Mouse (Mus musculus): Measurements from ENCODE around the gene Hoxa4. TPM values are rescaled to one million over a fixed set of nuclear protein-coding genes. Genes with fewer than 3 reads are reported as not detected.

Hoxa4 gene
- polyA plus RNA-seq, 1 experiment from 2014 or later: 5.7 TPM

GRCm38 (mm10) chr6:52189909-52190308 lies 1.6 kb downstream of the Hoxa4 start:
- Histone ChIP-seq H3K9me3 (no peaks in the 10 kb centered on the region), H3K27ac (replicated peaks) (peak overlapping the region; percentile 100), H3K9ac (peak overlapping the region; percentile 96), H3K4me3 (peak overlapping the region; percentile 65), H3K27me3 (no peaks in the 10 kb centered on the region), H3K4me1 (replicated peaks) (peaks cover 96% of the 10 kb centered on the region), H3K36me3 (peaks cover 17% of the 10 kb centered on the region), H3K4me2 (peak overlapping the region; percentile 97)
- 11% methylated on average over 8 of the region's 8 CpGs for WGBS
- ATAC-seq (ENCODE audit: low read depth): no peak

- no peak for ATAC-seq (ENCODE audit: low read depth)
- peak overlapping the region; percentile 65; the same call in 1 of the 2 replicates for H3K4me3 ChIP-seq
- WGBS: 18% methylated on average over 5 of the region's 5 CpGs
- H3K4me1 ChIP-seq (replicated peaks): peaks cover 96% of the 10 kb centered on the region
- peak overlapping the region; percentile 97 for H3K4me2 ChIP-seq
- H3K36me3 ChIP-seq: peaks cover 17% of the 10 kb centered on the region
- H3K27me3 ChIP-seq: no peaks in the 10 kb centered on the region
- peak overlapping the region; percentile 100 for H3K27ac ChIP-seq (replicated peaks)
- H3K9me3 ChIP-seq: no peaks in the 10 kb centered on the region
- H3K9ac ChIP-seq: peak overlapping the region; percentile 96; the same call in 1 of the 2 replicates
Measured at GRCm38 (mm10) chr6:52189172-52189591, 2.4 kb downstream of the Hoxa4 start.

GRCm38 (mm10) chr6:52186500-52186899 lies 5.1 kb downstream of the Hoxa4 start:
- H3K36me3 ChIP-seq: peaks cover 21% of the 10 kb centered on the region
- H3K9ac ChIP-seq: no peak overlapping the region
- H3K4me2 ChIP-seq: peak overlapping the region; percentile 97; the same call in 1 of the 2 replicates
- no peak overlapping the region for H3K4me3 ChIP-seq
- peak overlapping the region; percentile 65 for H3K27ac ChIP-seq (replicated peaks)
- ATAC-seq (ENCODE audit: low read depth): no peak
- 38% methylated on average over 1 of the region's 1 CpGs for WGBS
- no peaks in the 10 kb centered on the region for H3K9me3 ChIP-seq
- H3K4me1 ChIP-seq (replicated peaks): peaks cover 99% of the 10 kb centered on the region
- no peaks in the 10 kb centered on the region for H3K27me3 ChIP-seq

GRCm38 (mm10) chr6:52185834-52186233 lies 5.7 kb downstream of the Hoxa4 start:
- Histone ChIP-seq H3K9ac (no peak overlapping the region; the same call in 1 of the 2 replicates), H3K4me1 (replicated peaks) (peaks cover 100% of the 10 kb centered on the region), H3K27ac (replicated peaks) (peak overlapping the region; percentile 82; the same call in 1 of the 2 replicates), H3K36me3 (peaks cover 21% of the 10 kb centered on the region), H3K27me3 (no peaks in the 10 kb centered on the region), H3K4me2 (peak overlapping the region; percentile 48), H3K4me3 (no peak overlapping the region), H3K9me3 (no peaks in the 10 kb centered on the region)
- no peak for ATAC-seq (ENCODE audit: low read depth)
- 10% methylated on average over 3 of the region's 3 CpGs for WGBS

GRCm38 (mm10) chr6:52185222-52185621 lies 6.3 kb downstream of the Hoxa4 start:
- H3K9me3 ChIP-seq: no peaks in the 10 kb centered on the region
- no peaks in the 10 kb centered on the region for H3K27me3 ChIP-seq
- whole genome bisulfite sequencing: under 1% methylated on average over 19 of the region's 19 CpGs
- peak overlapping the region; percentile 48 for H3K4me2 ChIP-seq
- peak overlapping the region; percentile 82 for H3K27ac ChIP-seq (replicated peaks)
- no peak for ATAC-seq (ENCODE audit: low read depth)
- peak overlapping the region; percentile 18 for H3K4me3 ChIP-seq
- peaks cover 20% of the 10 kb centered on the region for H3K36me3 ChIP-seq
- H3K4me1 ChIP-seq (replicated peaks): peaks cover 100% of the 10 kb centered on the region
- peak overlapping the region; percentile 60 for H3K9ac ChIP-seq

GRCm38 (mm10) chr6:52184668-52185067 lies 6.9 kb downstream of the Hoxa4 start:
- 10% methylated on average over 6 of the region's 6 CpGs for WGBS
- Histone ChIP-seq H3K9me3 (no peaks in the 10 kb centered on the region), H3K27me3 (no peaks in the 10 kb centered on the region), H3K36me3 (peaks cover 14% of the 10 kb centered on the region), H3K4me3 (peak overlapping the region; percentile 18; the same call in 1 of the 2 replicates), H3K27ac (replicated peaks) (peak overlapping the region; percentile 82), H3K4me2 (peak overlapping the region; percentile 48), H3K4me1 (replicated peaks) (peaks cover 100% of the 10 kb centered on the region), H3K9ac (peak overlapping the region; percentile 60)
- no peak for ATAC-seq (ENCODE audit: low read depth)

GRCm38 (mm10) chr6:52183311-52184080 lies 8.1 kb downstream of the Hoxa4 start:
- Histone ChIP-seq H3K27ac (replicated peaks) (peak overlapping the region; percentile 82), H3K9ac (peak overlapping the region; percentile 60), H3K4me2 (peak overlapping the region; percentile 48), H3K27me3 (no peaks in the 10 kb centered on the region), H3K4me1 (replicated peaks) (peaks cover 100% of the 10 kb centered on the region), H3K9me3 (no peaks in the 10 kb centered on the region), H3K36me3 (peaks cover 8% of the 10 kb centered on the region), H3K4me3 (no peak overlapping the region)
- ATAC-seq (ENCODE audit: low read depth): no peak
- 13% methylated on average over 10 of the region's 10 CpGs for WGBS

- no peak for ATAC-seq (ENCODE audit: low read depth)
- peak overlapping the region; percentile 48 for H3K4me2 ChIP-seq
- H3K9ac ChIP-seq: 0 out of 2 replicates have a peak overlapping the region, but pooled peaks have one; percentile 60
- peaks cover 100% of the 10 kb centered on the region for H3K4me1 ChIP-seq (replicated peaks)
- H3K27ac ChIP-seq (replicated peaks): peak overlapping the region; percentile 82
- H3K27me3 ChIP-seq: no peaks in the 10 kb centered on the region
- no peak overlapping the region for H3K4me3 ChIP-seq
- H3K9me3 ChIP-seq: no peaks in the 10 kb centered on the region
- H3K36me3 ChIP-seq: peaks cover 8% of the 10 kb centered on the region
- WGBS: 14% methylated on average over 1 of the region's 1 CpGs
Measured at GRCm38 (mm10) chr6:52182793-52183192, 8.8 kb downstream of the Hoxa4 start.

- Histone ChIP-seq H3K4me1 (replicated peaks) (peaks cover 100% of the 10 kb centered on the region), H3K9ac (0 out of 2 replicates have a peak overlapping the region, but pooled peaks have one; percentile 95), H3K36me3 (peaks cover 8% of the 10 kb centered on the region), H3K27me3 (no peaks in the 10 kb centered on the region), H3K4me3 (no peak overlapping the region), H3K4me2 (peak overlapping the region; percentile 75), H3K9me3 (no peaks in the 10 kb centered on the region), H3K27ac (replicated peaks) (no peak overlapping the region; the same call in 1 of the 2 replicates)
- no peak for ATAC-seq (ENCODE audit: low read depth)
- WGBS: 11% methylated on average over 2 of the region's 2 CpGs
Measured at GRCm38 (mm10) chr6:52182030-52182429, 9.5 kb downstream of the Hoxa4 start.

GRCm38 (mm10) chr6:52180726-52181125 lies 10.8 kb downstream of the Hoxa4 start:
- H3K27me3 ChIP-seq: no peaks in the 10 kb centered on the region
- peaks cover 100% of the 10 kb centered on the region for H3K4me1 ChIP-seq (replicated peaks)
- peak overlapping the region; percentile 75 for H3K4me2 ChIP-seq
- no peaks in the 10 kb centered on the region for H3K9me3 ChIP-seq
- H3K9ac ChIP-seq: peak overlapping the region; percentile 95
- H3K4me3 ChIP-seq: peak overlapping the region; percentile 54
- no peak for ATAC-seq (ENCODE audit: low read depth)
- H3K36me3 ChIP-seq: peaks cover 4% of the 10 kb centered on the region
- 22% methylated on average over 3 of the region's 3 CpGs for WGBS
- H3K27ac ChIP-seq (replicated peaks): peak overlapping the region; percentile 97

- Histone ChIP-seq H3K4me2 (peak overlapping the region; percentile 75), H3K9me3 (no peaks in the 10 kb centered on the region), H3K27me3 (no peaks in the 10 kb centered on the region), H3K36me3 (peaks cover 4% of the 10 kb centered on the region), H3K27ac (replicated peaks) (peak overlapping the region; percentile 97), H3K4me3 (peak overlapping the region; percentile 54), H3K9ac (peak overlapping the region; percentile 95), H3K4me1 (replicated peaks) (peaks cover 100% of the 10 kb centered on the region)
- ATAC-seq (ENCODE audit: low read depth): no peak
- WGBS: 5% methylated on average over 11 of the region's 11 CpGs
Measured at GRCm38 (mm10) chr6:52180213-52180710, 11.3 kb downstream of the Hoxa4 start.

- WGBS: 2% methylated on average over 10 of the region's 10 CpGs
- H3K4me2 ChIP-seq: peak overlapping the region; percentile 75
Measured at GRCm38 (mm10) chr6:52179690-52180089, 11.9 kb downstream of the Hoxa4 start.

More at GRCm38 (mm10) chr6:52179690-52180089, 11.9 kb downstream of the Hoxa4 start:
- Histone ChIP-seq H3K27me3 (no peaks in the 10 kb centered on the region), H3K36me3 (peaks cover 4% of the 10 kb centered on the region), H3K9me3 (no peaks in the 10 kb centered on the region), H3K9ac (peak overlapping the region; percentile 95), H3K4me3 (peak overlapping the region; percentile 54), H3K27ac (replicated peaks) (peak overlapping the region; percentile 97), H3K4me1 (replicated peaks) (peaks cover 100% of the 10 kb centered on the region)
- no peak for ATAC-seq (ENCODE audit: low read depth)
